Mouse (Mus musculus) hindbrain, embryonic 11.5 days (tissue): ENCODE measurements at regions not wholly inside any gene's neighbourhood (a gene's known extent, or its start where the extent isn't known, plus 50 kb on each side); places are given as distances from the start of the nearest gene placed in this dataset.
A peak's percentile ranks its signal among the peaks of the same experiment; 100 is the strongest.
"Not testable (repeated sequence)": the region's sequence is repeated elsewhere in the genome, so short reads cannot be mapped to it uniquely, and the experiment has no call there.

Experiments used
- ATAC-seq: fragments of 200-750 bp; cut with Nextera tagmentation; 2 replicates; pipeline ENCODE4 v1.8.0; 2017; ENCODE audit warnings: mild to moderate bottlenecking, moderate TSS enrichment, moderate library complexity; ENCODE audit not compliant: low FRiP score
- DNase-seq: peaks from one replicate; pipeline ENCODE4 v3.0.0-alpha.2; 2015; ENCODE audit warnings: low spot score
- H3K27ac ChIP-seq: fragments of 300-500 bp; sonication (generic); 2 replicates; pipeline ENCODE4 v1.5.1; 2014; ENCODE audit warnings: mild to moderate bottlenecking, low read depth, low read length
- H3K27me3 ChIP-seq: fragments of 300-500 bp; sonication (generic); 2 replicates; pipeline ENCODE4 v1.6.1; 2014; ENCODE audit warnings: mild to moderate bottlenecking, low read length, moderate library complexity, mixed read lengths; ENCODE audit not compliant: control insufficient read depth, insufficient read depth
- H3K36me3 ChIP-seq: fragments of 300-500 bp; sonication (generic); 2 replicates; pipeline ENCODE4 v1.6.1; 2014; ENCODE audit warnings: mild to moderate bottlenecking, low read length, moderate library complexity, mixed read lengths; ENCODE audit not compliant: control insufficient read depth, insufficient read depth
- H3K4me1 ChIP-seq: fragments of 300-500 bp; sonication (generic); replicated peaks from 2 replicates; pipeline ENCODE4 v1.6.1; 2014; ENCODE audit warnings: low read length, mixed read lengths; ENCODE audit not compliant: control insufficient read depth, insufficient read depth
- H3K4me2 ChIP-seq: fragments of 300-500 bp; sonication (generic); replicated peaks from 2 replicates; pipeline ENCODE4 v1.6.1; 2014; ENCODE audit warnings: mild to moderate bottlenecking, low read depth, low read length
- H3K4me3 ChIP-seq: fragments of 300-500 bp; sonication (generic); 2 replicates; pipeline ENCODE4 v1.5.1; 2014; ENCODE audit warnings: low read depth, low read length
- H3K9ac ChIP-seq: fragments of 300-500 bp; sonication (generic); 2 replicates; pipeline ENCODE4 v1.6.1; 2014; ENCODE audit warnings: low read depth, low read length
- H3K9me3 ChIP-seq: fragments of 300-500 bp; sonication (generic); 2 replicates; pipeline ENCODE4 v1.6.1; 2016; ENCODE audit warnings: low read length; ENCODE audit not compliant: control insufficient read depth
- WGBS: fragments of 180-500 bp; shearing (Covaris S2); extraction: QIAGEN DNeasy Blood & Tissue Kit; methylation state at CpG from one replicate; pipeline ENCODE4 v1.1.7; 2014; 5-methylcytosine and 5-hydroxymethylcytosine counted together

- Histone ChIP-seq H3K27ac (no peak overlapping the region), H3K9me3 (no peaks in the 10 kb centered on the region), H3K4me1 (no peaks in the 10 kb centered on the region), H3K4me3 (no peak overlapping the region), H3K4me2 (no peak overlapping the region), H3K9ac (no peak overlapping the region), H3K27me3 (no peaks in the 10 kb centered on the region), H3K36me3 (no peaks in the 10 kb centered on the region)
- 87% methylated on average over 5 of the region's 5 CpGs for WGBS
- no peak for ATAC-seq
- DNase-seq: no peak
Measured at GRCm38 (mm10) chr7:73659551-73659950, 80.6 kb upstream of the Fam174b start.

GRCm38 (mm10) chr7:73657283-73657682, 82.8 kb upstream of the Fam174b start:
- no peak overlapping the region for H3K9ac ChIP-seq
- H3K4me3 ChIP-seq: no peak overlapping the region
- no peak overlapping the region for H3K27ac ChIP-seq
- no peak overlapping the region for H3K4me2 ChIP-seq
- H3K4me1 ChIP-seq: no peaks in the 10 kb centered on the region
- WGBS: 79% methylated on average over 7 of the region's 7 CpGs
- H3K9me3 ChIP-seq: no peaks in the 10 kb centered on the region
- DNase-seq (no peak), ATAC-seq (no peak)
- H3K27me3 ChIP-seq: no peaks in the 10 kb centered on the region
- no peaks in the 10 kb centered on the region for H3K36me3 ChIP-seq

GRCm38 (mm10) chr7:73656424-73656795, 83.7 kb upstream of the Fam174b start:
- H3K9ac ChIP-seq, H3K4me2 ChIP-seq, H3K27me3 ChIP-seq, H3K4me1 ChIP-seq, H3K4me3 ChIP-seq, DNase-seq, ATAC-seq, H3K27ac ChIP-seq, H3K9me3 ChIP-seq, H3K36me3 ChIP-seq: not testable (repeated sequence)
- WGBS: 94% methylated on average over 16 of the region's 16 CpGs

- 24% methylated on average over 5 of the region's 5 CpGs for WGBS
- Histone ChIP-seq H3K9me3 (no peaks in the 10 kb centered on the region), H3K4me2 (no peak overlapping the region), H3K27me3 (no peaks in the 10 kb centered on the region), H3K27ac (no peak overlapping the region), H3K4me1 (no peaks in the 10 kb centered on the region), H3K9ac (no peak overlapping the region), H3K36me3 (no peaks in the 10 kb centered on the region), H3K4me3 (no peak overlapping the region)
- DNase-seq (peak; percentile 90), ATAC-seq (0 out of 2 replicates have a peak, but pooled peaks have one; percentile 40)
Measured at GRCm38 (mm10) chr7:73655787-73656423, 84.2 kb upstream of the Fam174b start.

- H3K36me3 ChIP-seq: no peaks in the 10 kb centered on the region
- ATAC-seq: peak; percentile 56
- H3K9me3 ChIP-seq: no peaks in the 10 kb centered on the region
- WGBS: 39% methylated on average over 12 of the region's 12 CpGs
- H3K4me2 ChIP-seq: no peak overlapping the region
- no peaks in the 10 kb centered on the region for H3K27me3 ChIP-seq
- peak; percentile 67 for DNase-seq
- H3K4me1 ChIP-seq: no peaks in the 10 kb centered on the region
- no peak overlapping the region for H3K4me3 ChIP-seq
- no peak overlapping the region for H3K9ac ChIP-seq
- no peak overlapping the region for H3K27ac ChIP-seq
Measured at GRCm38 (mm10) chr7:73654193-73654871, 85.8 kb upstream of the Fam174b start.

GRCm38 (mm10) chr7:73650909-73651308, 89.2 kb upstream of the Fam174b start:
- ATAC-seq (no peak), DNase-seq (no peak)
- Histone ChIP-seq H3K4me2 (no peak overlapping the region), H3K27ac (no peak overlapping the region), H3K4me1 (no peaks in the 10 kb centered on the region), H3K9me3 (no peaks in the 10 kb centered on the region), H3K4me3 (no peak overlapping the region), H3K9ac (no peak overlapping the region), H3K27me3 (no peaks in the 10 kb centered on the region), H3K36me3 (no peaks in the 10 kb centered on the region)
- 92% methylated on average over 6 of the region's 6 CpGs for WGBS

GRCm38 (mm10) chr7:73648010-73648409, 92.1 kb upstream of the Fam174b start:
- ATAC-seq (0 out of 2 replicates have a peak, but pooled peaks have one; percentile 12), DNase-seq (peak; percentile 89)
- H3K27ac ChIP-seq: no peak overlapping the region
- 23% methylated on average over 4 of the region's 4 CpGs for WGBS
- no peaks in the 10 kb centered on the region for H3K4me1 ChIP-seq
- H3K4me2 ChIP-seq: no peak overlapping the region
- no peaks in the 10 kb centered on the region for H3K9me3 ChIP-seq
- no peaks in the 10 kb centered on the region for H3K27me3 ChIP-seq
- H3K4me3 ChIP-seq: no peak overlapping the region
- no peak overlapping the region for H3K9ac ChIP-seq
- no peaks in the 10 kb centered on the region for H3K36me3 ChIP-seq

- ATAC-seq (no peak), DNase-seq (no peak)
- Histone ChIP-seq H3K9ac (no peak overlapping the region), H3K4me3 (no peak overlapping the region), H3K27me3 (no peaks in the 10 kb centered on the region), H3K4me2 (no peak overlapping the region), H3K9me3 (no peaks in the 10 kb centered on the region), H3K4me1 (no peaks in the 10 kb centered on the region), H3K36me3 (no peaks in the 10 kb centered on the region), H3K27ac (no peak overlapping the region)
- WGBS: 80% methylated on average over 4 of the region's 4 CpGs
Measured at GRCm38 (mm10) chr7:73647140-73647539, 93.0 kb upstream of the Fam174b start.

- Histone ChIP-seq H3K9ac (no peak overlapping the region), H3K36me3 (no peaks in the 10 kb centered on the region), H3K4me3 (no peak overlapping the region), H3K27ac (no peak overlapping the region), H3K9me3 (no peaks in the 10 kb centered on the region), H3K4me2 (no peak overlapping the region), H3K27me3 (no peaks in the 10 kb centered on the region), H3K4me1 (no peaks in the 10 kb centered on the region)
- whole genome bisulfite sequencing: 63% methylated on average over 5 of the region's 5 CpGs
- DNase-seq: no peak
- ATAC-seq: no peak
Measured at GRCm38 (mm10) chr7:73646711-73647110, 93.4 kb upstream of the Fam174b start.
